Comparison of ENCODE assay signal across 28 mouse cellular contexts in genomic region chr6:21796413-21796812, GRCm38 (mm10). TPM values are rescaled to one million over a fixed set of nuclear protein-coding genes. Genes with fewer than 3 reads are reported as not detected.
DNase-seq lines count a peak whose midpoint lies in the region; ATAC-seq and TF ChIP-seq lines count a peak whose summit lies in the region.
"Had no signal": no experiment of that assay in that cellular context is flagged by ENCODE, and none has a peak within 500 bp of the region (broad histone marks: within the 10 kb centered on the region; RNA-seq: fewer than 3 reads in every experiment).

No protein-coding gene starts in this region.

- no peak overlapping the region for H3K4me3 ChIP-seq in heart, adult 2 months
- H3K4me3 ChIP-seq: embryonic facial prominence, embryonic 12.5 days; erythroblast, embryonic 14.5 days; forebrain, embryonic 12.5 days; forebrain, embryonic 15.5 days; heart, embryonic 12.5 days; heart, embryonic 15.5 days; hindbrain, embryonic 10.5 days; hindbrain, embryonic 13.5 days; intestine, embryonic 15.5 days had no signal

- no peak for TF ChIP-seq POLR2A in heart, adult 2 months (IDR thresholded peaks at IDR 0.05; ENCODE audit: insufficient read depth, low read depth, low read length)

- peaks cover 5% of the 10 kb centered on the region for H3K4me1 ChIP-seq in heart, adult 2 months (ENCODE audit: control insufficient read depth, insufficient read depth, low read length)
- H3K4me1 ChIP-seq: embryonic facial prominence, embryonic 12.5 days; forebrain, embryonic 12.5 days; forebrain, embryonic 15.5 days; hindbrain, embryonic 10.5 days; hindbrain, embryonic 13.5 days; intestine, embryonic 15.5 days had no signal

- peaks cover 22% of the 10 kb centered on the region for H3K36me3 ChIP-seq in heart, adult 2 months (ENCODE audit: control insufficient read depth, insufficient read depth, low read length)
- H3K36me3 ChIP-seq: embryonic facial prominence, embryonic 12.5 days; forebrain, embryonic 15.5 days; G1E had no signal

- peak overlapping the region; percentile 70 for H3K27ac ChIP-seq in heart, adult 2 months
- H3K27ac ChIP-seq: embryonic facial prominence, embryonic 12.5 days; forebrain, embryonic 12.5 days; forebrain, embryonic 15.5 days; hindbrain, embryonic 10.5 days; hindbrain, embryonic 13.5 days; intestine, embryonic 15.5 days had no signal

- no peak for TF ChIP-seq CTCF in heart, adult 2 months (IDR thresholded peaks at IDR 0.05)

- intact Hi-C loops in heart, adult 2 months (cut with DNase I): loop anchor here (5.0 kb wide), 3 partner anchors 151 to 276 kb away; partner anchors contain the start of genes Cped1 and Ing3

- TF ChIP-seq EP300 in heart, adult 2 months (IDR thresholded peaks at IDR 0.05; ENCODE audit: insufficient read depth, low read depth, low read length): no peak

- ATAC-seq in frontal cortex, adult (ENCODE audit: low TSS enrichment): peak; percentile 79
- ATAC-seq: forebrain, embryonic 15.5 days; hindbrain, embryonic 16.5 days; intestine, embryonic 15.5 days had no signal

- no peaks in the 10 kb centered on the region for H3K79me2 ChIP-seq in heart, adult 2 months (replicated peaks; ENCODE audit: control insufficient read depth, insufficient read depth, low read length)

- no peak overlapping the region for H3K9ac ChIP-seq in heart, adult 2 months (ENCODE audit: low read depth, low read length)
- H3K9ac ChIP-seq: embryonic facial prominence, embryonic 12.5 days; forebrain, embryonic 12.5 days; forebrain, embryonic 15.5 days; heart, embryonic 12.5 days; heart, embryonic 15.5 days; hindbrain, embryonic 13.5 days; intestine, embryonic 15.5 days had no signal

- no peaks in the 10 kb centered on the region for H3K27me3 ChIP-seq in heart, adult 2 months (ENCODE audit: control insufficient read depth, insufficient read depth, low read length)
- H3K27me3 ChIP-seq: CH12.LX; embryonic facial prominence, embryonic 12.5 days; forebrain, embryonic 12.5 days; forebrain, embryonic 15.5 days; heart, embryonic 12.5 days; heart, embryonic 15.5 days; hindbrain, embryonic 13.5 days; intestine, embryonic 15.5 days had no signal

- 83% methylated on average over 10 of the region's 10 CpGs for WGBS in heart, adult 2 months

- no peak for DNase-seq in frontal cortex, adult 2 months (ENCODE audit: extremely low spot score in 1 of 2, low spot score in 1 of 2)
- no peak for DNase-seq in heart, adult 2 months
- no peak for DNase-seq in heart, adult 9 months (ENCODE audit: low spot score in 2 of 2)
- DNase-seq in kidney, adult 9 months: peak; percentile 40
- no peak for DNase-seq in kidney, adult 18-20 months
- DNase-seq in brain, adult 2 months (ENCODE audit: low read depth, low spot score): peak; percentile 14
- no peak for DNase-seq in urinary bladder, postnatal 25 days (ENCODE audit: low spot score)
- DNase-seq: adrenal gland, adult 2 months; adrenal gland, postnatal 14 days; B cell, adult 2 months; cerebellum, adult 18-20 months; cerebellum, adult 9-10 months; cerebellum, postnatal 14 days; gastrocnemius, postnatal 14 days; heart, postnatal 36 days had no signal

RNA-seq across cellular contexts. Expression of gene Tspan12, which starts 55.9 kb away (rescaled TPM):
- polyA plus RNA-seq in frontal cortex, adult 2 months (2012; rRNA removed): 20.1 and 21.3 TPM in 2 replicates
- total RNA-seq in heart, adult 2 months (2021): 10 to 100 TPM; 65.3 to 79.0 TPM
- polyA plus RNA-seq in heart, adult 2 months (2012; rRNA removed): 18.6 and 38.2 TPM in 2 replicates
- total RNA-seq: CH12.LX had no signal
- polyA plus RNA-seq: erythroblast, embryonic 14.5 days had no signal

Comparison
In these comparisons a context has a peak if more than half of its experiments do, and no peak if none do; other contexts are left out.
1. DNase-seq: peak in kidney, adult 9 months (single experiment) and brain, adult 2 months (single experiment); none in frontal cortex, adult 2 months (0 of 2), heart, adult 2 months (0 of 2), heart, adult 9 months (0 of 2), kidney, adult 18-20 months (single experiment) and urinary bladder, postnatal 25 days (single experiment).